Mouse (Mus musculus) hindbrain, embryonic 13.5 days (tissue): ENCODE results near the gene Cysltr1. TPM values are rescaled to one million over a fixed set of nuclear protein-coding genes. Genes with fewer than 3 reads are reported as not detected.

ENCODE experiments used
- ATAC-seq: fragments of 200-750 bp; cut with Nextera tagmentation; 2 replicates; pipeline ENCODE4 v1.8.0; 2017; ENCODE audit warnings: moderate TSS enrichment; ENCODE audit not compliant: low FRiP score
- H3K27ac ChIP-seq: fragments of 300-500 bp; sonication (generic); 2 replicates; pipeline ENCODE4 v1.5.1; 2015; ENCODE audit warnings: inconsistent platforms, mild to moderate bottlenecking, moderate library complexity
- H3K27me3 ChIP-seq: fragments of 300-500 bp; sonication (generic); 2 replicates; pipeline ENCODE4 v1.6.1; 2015; ENCODE audit warnings: mild to moderate bottlenecking, inconsistent platforms
- H3K36me3 ChIP-seq: fragments of 300-500 bp; sonication (generic); 2 replicates; pipeline ENCODE4 v1.6.1; 2015; ENCODE audit warnings: mild to moderate bottlenecking, inconsistent platforms
- H3K4me1 ChIP-seq: fragments of 300-500 bp; sonication (generic); replicated peaks from 2 replicates; pipeline ENCODE4 v1.6.1; 2015; ENCODE audit warnings: inconsistent platforms
- H3K4me2 ChIP-seq: fragments of 300-500 bp; sonication (generic); 2 replicates; pipeline ENCODE4 v1.6.1; 2015; ENCODE audit warnings: inconsistent platforms, mild to moderate bottlenecking, moderate library complexity
- H3K4me3 ChIP-seq: fragments of 300-500 bp; sonication (generic); 2 replicates; pipeline ENCODE4 v1.5.1; 2015; ENCODE audit warnings: mild to moderate bottlenecking, inconsistent platforms
- H3K9ac ChIP-seq: fragments of 300-500 bp; sonication (generic); 2 replicates; pipeline ENCODE4 v1.6.1; 2015; ENCODE audit warnings: mild to moderate bottlenecking, inconsistent platforms
- H3K9me3 ChIP-seq: fragments of 300-500 bp; sonication (generic); 2 replicates; pipeline ENCODE4 v1.6.1; 2016; ENCODE audit warnings: inconsistent platforms
- WGBS: fragments of 180-500 bp; shearing (Covaris S2); methylation state at CpG from one replicate; pipeline ENCODE4 v1.1.7; 2015; 5-methylcytosine and 5-hydroxymethylcytosine counted together
- polyA plus RNA-seq: library from polyadenylated mRNA; unstranded; fragments of >200 nt; fragmentation: Nextera tagmentation; extraction: Ambion mirVana; gene quantifications from 2 replicates; pipeline ENCODE4 v1.2.1, GENCODE M21; 2015

The Cysltr1 gene
- polyA plus RNA-seq, 1 experiment from 2014 or later = 0.82 TPM

DNA sequence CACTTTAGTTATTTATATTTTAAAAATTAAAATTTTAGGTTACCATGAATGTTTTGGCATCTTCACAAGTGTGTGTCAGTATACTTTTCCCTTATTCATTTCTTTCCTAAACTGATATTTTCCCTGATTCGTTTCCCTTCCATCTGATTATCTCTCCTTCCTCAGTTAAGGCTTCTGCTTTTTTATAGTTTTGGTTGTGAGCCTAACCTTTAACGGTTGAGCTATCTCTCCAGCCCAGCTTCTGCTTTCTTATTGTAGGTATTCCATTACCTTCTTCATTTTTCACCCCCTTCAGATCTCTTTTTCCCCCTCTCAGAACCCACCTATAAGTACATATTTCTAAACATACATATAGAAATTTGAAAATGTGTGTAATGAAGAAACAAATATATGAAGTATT, 48.0 kb downstream of the Cysltr1 start:
- Histone ChIP-seq H3K4me2 (no peak overlapping the region), H3K27ac (no peak overlapping the region), H3K4me3 (no peak overlapping the region), H3K9ac (no peak overlapping the region), H3K9me3 (no peaks in the 10 kb centered on the region), H3K36me3 (no peaks in the 10 kb centered on the region), H3K4me1 (no peaks in the 10 kb centered on the region), H3K27me3 (no peaks in the 10 kb centered on the region)
- ATAC-seq = no peak
- WGBS = 90% methylated on average over 2 of the region's 2 CpGs

DNA sequence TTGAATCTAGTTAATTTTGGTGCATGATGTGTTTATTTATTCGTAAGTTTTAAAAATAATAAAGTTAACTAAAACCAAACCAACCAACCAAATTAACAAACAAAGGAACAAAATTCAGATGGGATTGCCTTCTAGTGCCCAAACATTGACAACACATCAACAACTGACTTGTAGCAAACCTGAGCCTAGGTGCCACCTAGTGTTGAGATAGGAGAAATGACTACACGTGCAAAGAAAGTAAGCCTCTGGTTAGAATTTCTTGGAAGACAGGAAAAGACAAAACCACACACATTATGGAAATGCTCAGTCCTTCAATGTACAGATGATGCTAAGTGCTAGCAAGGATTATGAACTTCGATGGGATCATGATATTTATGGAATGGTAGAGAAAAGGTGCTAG, 67.1 kb downstream of the Cysltr1 start:
- no peaks in the 10 kb centered on the region for H3K36me3 ChIP-seq
- H3K4me1 ChIP-seq = no peaks in the 10 kb centered on the region
- H3K9me3 ChIP-seq = no peaks in the 10 kb centered on the region
- 29% methylated on average over 3 of the region's 3 CpGs for whole genome bisulfite sequencing
- H3K27me3 ChIP-seq = no peaks in the 10 kb centered on the region
- no peak overlapping the region for H3K4me3 ChIP-seq
- no peak overlapping the region for H3K9ac ChIP-seq
- no peak overlapping the region for H3K4me2 ChIP-seq
- no peak for ATAC-seq
- H3K27ac ChIP-seq = no peak overlapping the region

Other genes starting within 250 kb of the Cysltr1 start
- 0.75 and 0.84 TPM in 2 replicates for gene Fndc3c1, start 118.3 kb downstream of the Cysltr1 start, polyA plus RNA-seq
- 0.17 and 0.26 TPM in 2 replicates for gene Gm5127, start 20.5 kb downstream of the Cysltr1 start, polyA plus RNA-seq
- 0.68 and 2.8 TPM in 2 replicates for gene Rtl3, start 237.0 kb upstream of the Cysltr1 start, polyA plus RNA-seq